Mouse (Mus musculus): ENCODE data around the gene Trhr2. TPM values are rescaled to one million over a fixed set of nuclear protein-coding genes. Genes with fewer than 3 reads are reported as not detected.

The Trhr2 gene
- not detected in 2 replicates for polyA plus RNA-seq (2015; fragmentation: Nextera tagmentation; extraction: Ambion mirVana)

GRCm38 (mm10) chr8:122360696-122361416, at the start of gene Trhr2:
Gene Trhr2 (minus strand): TSS chr8:122360746.

GRCm38 (mm10) chr8:122376365-122377231, 16.1 kb upstream of the Trhr2 start, which contains the start of gene Zc3h18:
Gene Zc3h18 (plus strand): TSS chr8:122376609.

Other genes with a start within 250 kb of the Trhr2 start
- 15.4 and 15.7 TPM in 2 replicates for gene Zfpm1, start 78.6 kb downstream of the Trhr2 start, polyA plus RNA-seq (2015; fragmentation: Nextera tagmentation; extraction: Ambion mirVana)
- gene Zc3h18, start 15.9 kb upstream of the Trhr2 start, polyA plus RNA-seq (2015; fragmentation: Nextera tagmentation; extraction: Ambion mirVana), result 23.8 and 23.9 TPM in 2 replicates
- not detected in 2 replicates for gene Il17c, start 61.3 kb upstream of the Trhr2 start, polyA plus RNA-seq (2015; fragmentation: Nextera tagmentation; extraction: Ambion mirVana)
- 305 and 420 TPM in 2 replicates for gene Cyba, start 72.2 kb upstream of the Trhr2 start, polyA plus RNA-seq (2015; fragmentation: Nextera tagmentation; extraction: Ambion mirVana)
- 4.5 and 5.4 TPM in 2 replicates for gene Mvd, start 82.7 kb upstream of the Trhr2 start, polyA plus RNA-seq (2015; fragmentation: Nextera tagmentation; extraction: Ambion mirVana)
- gene Snai3, start 100.0 kb upstream of the Trhr2 start, polyA plus RNA-seq (2015; fragmentation: Nextera tagmentation; extraction: Ambion mirVana), result 0.18 and 0.22 TPM in 2 replicates
- gene Rnf166, start 115.3 kb upstream of the Trhr2 start, polyA plus RNA-seq (2015; fragmentation: Nextera tagmentation; extraction: Ambion mirVana), result 26.7 and 35.5 TPM in 2 replicates
- gene Ctu2, start 115.4 kb upstream of the Trhr2 start, polyA plus RNA-seq (2015; fragmentation: Nextera tagmentation; extraction: Ambion mirVana), result 20.0 and 26.5 TPM in 2 replicates
- 18.7 and 19.2 TPM in 2 replicates for gene Piezo1, start 190.6 kb upstream of the Trhr2 start, polyA plus RNA-seq (2015; fragmentation: Nextera tagmentation; extraction: Ambion mirVana)
- gene Cdt1, start 207.3 kb upstream of the Trhr2 start, polyA plus RNA-seq (2015; fragmentation: Nextera tagmentation; extraction: Ambion mirVana), result 60.0 and 74.7 TPM in 2 replicates
- gene Aprt, start 216.2 kb upstream of the Trhr2 start, polyA plus RNA-seq (2015; fragmentation: Nextera tagmentation; extraction: Ambion mirVana), result 244 and 262 TPM in 2 replicates

Data from spleen, postnatal 0 days (tissue).